Mouse (Mus musculus): ENCODE measurements around the gene Kifc5b. TPM values are rescaled to one million over a fixed set of nuclear protein-coding genes. Genes with fewer than 3 reads are reported as not detected.
"Not testable (repeated sequence)": the region's sequence is repeated elsewhere in the genome, so short reads cannot be mapped to it uniquely, and the experiment has no call there.

The Kifc5b gene
- total RNA-seq, 4 experiments from 2014 or later: 2.5 to 7.4 (median 4.2) TPM

DNA sequence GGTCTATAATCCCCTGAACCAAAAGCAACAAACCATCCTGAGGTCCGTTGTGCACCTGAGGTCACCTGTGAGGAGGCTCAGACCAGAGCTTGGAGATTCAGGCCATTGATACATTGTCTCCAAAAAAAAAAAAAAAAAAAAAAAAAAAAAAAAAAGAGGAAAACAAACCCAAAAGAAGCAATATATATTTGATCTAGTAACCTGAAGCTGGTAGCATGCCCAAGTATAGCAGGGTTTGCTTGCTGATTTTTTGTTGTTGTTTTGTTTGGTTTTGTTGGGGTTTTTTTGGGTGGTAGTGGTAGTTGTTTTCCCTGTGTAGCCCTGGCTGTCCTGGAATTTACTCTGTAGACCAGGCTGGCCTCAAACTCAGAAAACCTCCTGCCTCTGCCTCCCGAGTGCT is 1.5 kb downstream of the Kifc5b start:
- no peak for DNase-seq (ENCODE audit: low spot score in 2 of 2)

DNA sequence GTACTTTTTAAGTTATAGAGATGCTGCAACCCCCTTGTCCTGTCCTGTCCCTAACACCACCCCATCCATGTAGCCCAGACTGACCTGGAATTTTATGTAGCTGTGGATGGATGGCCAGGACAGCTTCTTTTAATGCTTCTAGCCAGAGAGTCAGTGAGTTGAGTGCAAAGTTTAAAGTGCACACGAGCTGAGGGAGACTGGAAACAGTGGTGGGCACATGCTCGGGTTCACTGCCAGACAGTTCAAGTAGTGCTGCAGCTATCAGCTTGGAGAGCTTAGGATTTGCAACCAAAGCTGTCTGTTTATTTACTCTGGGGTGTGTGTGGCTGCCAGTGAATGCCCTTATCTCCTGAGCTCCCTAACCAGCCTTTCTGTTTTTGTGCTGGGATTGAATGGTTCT is 2.6 kb downstream of the Kifc5b start:
- DNase-seq (ENCODE audit: low spot score in 2 of 2): not testable (repeated sequence)

DNA sequence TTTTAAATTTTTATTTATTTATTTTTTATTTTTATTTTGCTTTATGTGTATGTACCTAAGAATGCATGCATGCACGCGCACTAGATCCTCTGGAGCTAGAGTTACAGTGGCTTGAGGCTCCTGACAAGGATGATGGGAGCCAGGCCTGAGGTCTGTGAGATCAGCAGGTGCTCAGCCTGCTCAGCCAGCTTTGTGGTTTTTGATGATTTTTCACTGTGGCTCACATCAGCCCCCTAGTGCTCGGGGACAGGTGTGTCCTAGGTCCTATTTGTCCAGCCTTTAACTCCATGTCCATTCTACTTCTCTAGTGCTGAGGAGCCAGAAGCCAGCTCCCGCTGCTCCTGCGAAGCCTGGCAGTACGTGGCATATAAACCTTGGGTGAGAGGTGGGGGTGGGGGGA is 5.5 kb downstream of the Kifc5b start:
- DNase-seq (ENCODE audit: low spot score in 2 of 2): not testable (repeated sequence)

GRCm38 (mm10) chr17:26925414-26925813 is 8.5 kb downstream of the Kifc5b start:
- not testable (repeated sequence) for DNase-seq (ENCODE audit: low spot score in 2 of 2)

GRCm38 (mm10) chr17:26931795-26932194 is 14.9 kb downstream of the Kifc5b start:
- not testable (repeated sequence) for DNase-seq (ENCODE audit: low spot score in 2 of 2)

DNA sequence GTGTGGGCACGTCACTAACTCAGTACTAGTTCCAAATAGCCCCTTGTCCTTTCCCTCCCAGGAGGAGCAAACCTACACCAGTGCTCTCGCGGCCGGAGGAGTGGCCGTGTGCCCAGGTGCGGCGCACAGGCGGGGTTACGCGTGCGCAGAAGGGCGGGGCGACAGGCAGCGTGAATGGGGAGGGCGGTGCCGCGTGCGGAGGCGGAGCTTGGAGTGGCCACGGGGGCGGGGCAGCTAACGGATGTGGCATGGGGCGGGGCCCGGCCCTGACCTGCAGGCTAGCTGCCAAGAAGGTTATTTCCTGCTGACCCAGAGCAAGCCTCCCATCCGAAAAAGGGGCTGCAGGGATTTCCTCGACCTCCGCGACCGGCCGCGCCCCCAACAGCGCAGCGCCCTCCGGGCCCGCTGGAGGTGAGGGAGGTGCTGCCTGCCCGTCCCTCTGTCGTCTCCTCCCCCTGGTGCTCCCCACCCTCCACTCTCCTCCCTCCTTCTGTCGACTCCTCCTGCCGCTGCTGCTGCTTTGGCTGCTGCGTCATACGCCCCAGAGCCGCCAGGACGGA is 16.0 kb downstream of the Kifc5b start, which contains the start of gene Phf1:
Gene Phf1 (plus strand): TSS at position 214 of the 560 bp plus-strand sequence.
- peak; percentile 90 to 95 for DNase-seq (ENCODE audit: low spot score in 2 of 2)

DNA sequence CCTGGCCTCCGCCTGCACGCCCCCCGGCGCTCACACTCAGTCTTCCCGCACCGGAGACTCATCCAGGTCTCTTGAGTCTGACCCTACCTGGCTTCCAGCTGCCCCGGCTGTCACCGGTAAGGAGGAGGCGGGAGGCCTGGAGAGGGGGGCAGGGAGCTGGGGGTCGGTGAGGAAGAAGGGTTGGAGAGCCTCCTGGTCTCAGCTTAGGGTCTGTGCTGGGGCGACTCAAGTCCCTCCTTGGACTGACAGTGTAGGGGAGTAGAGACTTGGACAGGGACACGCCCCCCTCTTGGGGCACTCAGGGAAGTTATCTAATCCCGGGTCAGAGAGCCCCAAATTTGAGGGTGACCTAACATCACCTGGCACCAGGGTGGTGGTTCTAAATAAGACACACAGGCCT is 16.5 kb downstream of the Kifc5b start:
- no peak for DNase-seq (ENCODE audit: low spot score in 2 of 2)

DNA sequence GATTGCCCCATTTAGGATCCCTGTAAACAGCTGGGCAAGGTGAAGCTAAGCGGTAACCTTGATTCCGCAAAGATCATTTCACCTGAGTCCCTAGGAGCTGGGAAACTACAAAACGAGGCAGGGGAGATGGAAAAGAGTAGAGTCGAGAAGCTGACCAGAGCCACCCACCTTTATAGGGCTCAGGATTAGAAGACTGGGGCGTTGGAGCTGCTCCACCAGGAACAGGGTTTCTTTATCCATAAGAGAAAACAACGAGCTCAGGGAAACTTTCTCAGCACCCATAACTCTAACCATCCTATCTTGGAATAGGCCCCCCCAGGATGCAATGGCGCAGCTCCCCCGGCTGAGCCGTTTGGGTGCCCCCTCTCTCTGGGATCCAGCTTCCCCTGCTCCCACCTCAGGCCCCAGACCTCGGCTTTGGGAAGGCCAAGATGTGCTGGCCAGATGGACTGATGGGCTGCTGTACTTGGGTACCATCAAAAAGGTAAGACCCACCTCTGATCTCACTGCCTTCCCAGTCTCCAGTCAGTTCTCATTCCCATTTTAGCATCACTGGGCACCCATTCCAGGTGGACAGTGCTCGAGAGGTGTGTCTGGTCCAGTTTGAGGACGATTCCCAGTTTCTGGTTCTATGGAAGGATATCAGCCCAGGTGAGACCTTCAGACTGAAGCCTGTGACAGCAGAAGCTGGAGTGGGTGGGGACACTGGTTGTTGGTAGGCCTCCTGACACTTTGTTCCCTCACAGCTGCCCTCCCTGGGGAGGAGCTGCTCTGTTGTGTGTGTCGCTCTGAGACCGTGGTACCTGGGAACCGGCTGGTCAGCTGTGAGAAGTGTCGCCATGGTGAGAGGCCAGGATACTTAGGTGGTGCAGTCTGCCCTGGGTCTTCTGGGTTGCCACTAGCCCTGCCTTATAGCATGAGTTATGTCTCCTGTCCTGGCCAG is 17.3 kb downstream of the Kifc5b start:
- no peak for DNase-seq (ENCODE audit: low spot score in 2 of 2)

DNA sequence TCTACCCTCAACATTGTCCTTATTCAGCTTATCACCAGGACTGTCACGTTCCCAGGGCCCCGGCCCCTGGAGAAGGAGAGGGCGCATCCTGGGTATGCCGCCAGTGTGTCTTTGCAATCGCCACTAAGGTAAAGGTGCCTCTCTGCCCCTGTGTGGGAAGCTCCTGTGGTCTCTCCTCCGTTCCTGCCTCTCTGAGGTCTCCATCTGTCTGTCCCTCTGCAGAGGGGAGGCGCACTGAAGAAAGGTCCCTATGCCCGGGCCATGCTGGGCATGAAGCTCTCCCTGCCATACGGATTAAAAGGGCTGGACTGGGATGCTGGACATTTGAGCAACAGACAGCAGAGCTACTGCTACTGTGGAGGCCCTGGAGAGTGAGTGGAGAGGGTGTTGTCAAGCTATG is 18.1 kb downstream of the Kifc5b start:
- no peak for DNase-seq (ENCODE audit: low spot score in 2 of 2)

GRCm38 (mm10) chr17:26936453-26936852 is 19.6 kb downstream of the Kifc5b start:
- DNase-seq (ENCODE audit: low spot score in 2 of 2): peak in 1 of 2 experiments; percentile 9

DNA sequence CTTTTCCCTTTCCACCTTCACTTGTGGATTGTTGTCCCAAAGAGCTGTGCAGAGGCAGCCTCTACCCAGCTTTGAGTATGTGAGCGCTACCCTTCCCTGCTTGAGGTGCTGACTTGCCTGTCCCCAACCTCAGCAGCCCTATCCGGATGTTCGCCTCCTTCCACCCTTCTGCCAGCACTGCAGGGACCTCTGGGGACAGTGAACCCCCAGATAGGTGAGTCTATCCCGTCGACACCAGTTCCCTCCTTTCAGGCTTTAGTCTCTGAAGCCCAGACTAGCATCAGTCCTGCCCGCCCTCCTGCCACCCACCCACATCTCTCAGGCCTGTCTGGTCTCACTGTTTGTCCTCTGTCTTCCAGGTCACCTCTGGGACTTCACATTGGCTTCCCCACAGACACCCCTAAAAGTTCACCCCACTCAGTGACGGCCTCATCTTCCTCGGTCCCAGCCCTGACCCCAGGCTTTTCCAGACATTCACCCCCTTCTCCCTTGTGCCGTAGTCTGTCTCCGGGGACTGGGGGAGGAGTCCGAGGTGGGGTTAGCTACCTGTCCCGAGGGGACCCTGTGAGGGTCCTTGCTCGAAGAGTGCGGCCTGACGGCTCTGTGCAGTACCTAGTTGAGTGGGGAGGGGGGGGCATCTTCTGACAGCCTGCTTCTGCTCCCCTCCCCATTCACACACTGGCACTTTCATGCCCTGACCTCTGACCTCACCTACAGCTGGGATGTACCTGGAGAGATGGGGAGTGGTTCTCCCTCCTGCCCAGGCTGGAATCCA is 20.2 kb downstream of the Kifc5b start:
- DNase-seq (ENCODE audit: low spot score in 2 of 2): peak in 1 of 2 experiments; percentile 11

DNA sequence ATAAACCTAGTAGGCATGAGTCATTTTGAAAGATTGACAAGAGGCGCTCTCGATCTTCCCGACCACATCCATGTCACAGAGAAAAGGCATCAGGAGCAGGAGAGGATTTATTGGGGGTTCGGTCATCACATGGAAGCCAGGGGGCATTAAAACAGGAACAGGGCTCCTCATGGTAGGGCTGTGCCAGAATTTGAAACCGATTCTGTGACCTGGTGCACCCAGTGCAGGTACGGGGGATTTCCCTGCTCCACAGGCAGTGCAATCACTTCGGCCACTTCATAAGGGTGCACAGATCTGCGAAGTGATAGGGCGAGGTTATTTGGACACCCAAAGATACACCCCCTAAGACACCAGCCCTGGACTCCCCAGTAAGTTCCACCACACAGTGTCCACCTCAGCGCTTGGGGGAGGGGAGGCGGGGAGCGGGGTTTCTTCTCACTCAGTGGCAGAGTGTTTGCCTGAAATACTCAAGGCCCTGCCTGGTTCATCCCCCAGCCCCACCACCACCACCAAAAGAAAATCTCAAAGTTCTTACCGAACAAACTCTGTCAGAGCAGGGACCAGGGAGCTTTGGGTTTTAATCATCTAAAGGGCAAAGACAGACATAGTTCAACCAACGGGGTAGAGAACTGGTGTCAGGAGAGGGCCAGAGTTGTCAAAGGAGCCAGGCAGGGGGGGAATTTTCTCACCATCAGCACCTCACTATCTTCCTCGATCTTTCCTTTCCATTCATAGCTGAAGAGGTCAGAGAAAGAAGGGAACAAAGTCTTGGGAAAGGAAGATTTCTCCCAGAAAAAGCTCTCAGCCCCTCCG is 21.2 kb downstream of the Kifc5b start:
- peak in 1 of 2 experiments; percentile 10 for DNase-seq (ENCODE audit: low spot score in 2 of 2)

GRCm38 (mm10) chr17:26938731-26939130 is 21.8 kb downstream of the Kifc5b start:
- peak in 1 of 2 experiments; percentile 25 for DNase-seq (ENCODE audit: low spot score in 2 of 2)

DNA sequence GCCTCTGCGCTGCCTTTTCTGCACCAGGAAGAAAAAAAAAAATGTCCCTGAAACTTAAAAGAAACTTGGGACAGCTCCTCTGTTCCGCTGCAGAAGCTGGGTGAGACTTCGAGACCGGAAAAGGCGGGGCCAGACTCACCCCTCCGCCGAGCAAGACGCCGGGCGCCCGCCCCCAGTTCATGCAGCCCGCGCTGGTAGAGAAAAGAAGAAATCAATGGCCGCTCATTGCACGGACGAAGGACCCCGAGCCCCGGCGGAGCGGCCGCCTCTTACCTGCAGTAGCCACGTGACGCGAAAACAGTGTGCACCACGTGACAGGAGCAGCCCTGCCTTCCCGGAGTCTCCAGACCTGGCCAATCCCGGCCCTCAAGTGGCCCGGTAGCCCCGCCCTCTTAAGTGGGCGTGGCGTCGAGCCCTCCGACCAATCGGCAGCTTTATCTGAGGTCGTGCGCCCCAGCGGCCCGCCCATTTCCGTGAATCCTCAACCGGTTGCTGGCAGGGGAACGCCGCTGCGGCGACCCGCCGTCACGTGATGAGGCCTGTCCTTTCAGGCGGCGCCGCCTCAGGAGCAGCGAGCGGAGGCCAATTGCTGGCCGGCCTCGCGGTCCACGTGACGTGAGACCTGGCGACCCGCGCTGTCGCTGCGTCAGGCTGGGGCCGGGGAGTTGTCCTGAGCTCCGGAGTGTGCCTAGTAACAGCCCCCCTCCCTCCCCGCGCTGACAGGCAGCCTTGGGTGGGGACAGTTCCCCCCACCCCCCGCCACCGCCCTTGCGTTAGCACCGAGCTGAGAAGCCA is 22.5 kb downstream of the Kifc5b start, which contains the start of gene Cuta:
Gene Cuta (minus strand): TSS at position 392 of the 795 bp plus-strand sequence.
- peak; percentile 100 for DNase-seq (ENCODE audit: low spot score in 2 of 2)

DNA sequence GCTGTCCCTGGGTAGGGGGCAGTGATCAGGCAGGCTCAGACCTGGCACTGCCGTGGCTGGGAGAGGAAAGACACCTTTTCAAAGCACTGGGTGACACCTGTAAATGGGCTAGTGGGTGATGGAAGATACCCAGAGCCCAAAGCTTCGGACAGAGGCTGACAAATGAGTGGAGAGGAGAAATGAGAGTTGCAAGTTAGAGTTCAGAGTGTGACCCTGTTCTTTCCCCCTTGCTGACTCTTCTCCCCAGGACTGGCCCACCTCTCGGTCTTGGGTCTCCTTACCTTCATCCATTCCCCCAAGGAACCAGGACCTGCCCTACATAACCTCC is 23.0 kb downstream of the Kifc5b start:
- no peak for DNase-seq (ENCODE audit: low spot score in 2 of 2)

DNA sequence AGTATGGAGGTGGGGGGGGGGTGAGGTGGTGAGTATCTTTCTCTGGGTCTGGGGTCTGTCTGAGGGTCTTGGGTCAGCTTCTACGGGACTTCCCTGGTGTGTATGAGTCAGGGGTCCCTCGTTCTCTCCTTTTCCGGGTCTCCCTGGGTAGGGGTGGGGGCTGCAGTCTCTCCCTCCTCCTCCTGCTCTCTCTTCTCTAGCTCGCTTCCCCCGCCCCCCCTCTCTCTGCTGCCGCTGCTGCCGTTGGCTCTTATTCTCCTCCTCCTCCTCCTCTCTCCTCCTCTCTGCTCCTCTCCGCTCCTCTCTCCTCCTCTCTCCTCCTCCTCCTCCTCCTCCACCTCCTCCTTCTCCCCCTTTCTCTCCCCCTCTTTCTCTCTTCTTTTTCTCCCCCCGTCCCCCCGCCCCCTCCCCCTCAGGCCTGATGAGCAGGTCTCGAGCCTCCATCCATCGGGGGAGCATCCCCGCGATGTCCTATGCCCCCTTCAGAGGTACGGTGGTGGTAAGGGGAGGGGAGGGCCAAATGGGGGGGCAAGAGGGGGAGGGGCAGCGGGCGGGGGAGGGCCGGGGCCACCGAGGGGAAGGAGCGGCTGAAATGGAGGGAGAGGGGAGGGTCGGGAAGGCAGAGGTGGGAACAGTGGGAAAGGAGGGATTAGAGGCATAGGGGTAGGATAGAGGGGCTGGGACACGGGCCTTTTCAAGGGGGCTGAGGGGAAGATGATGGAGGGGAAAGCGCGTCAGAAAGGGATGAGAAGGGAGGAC is 24.3 kb downstream of the Kifc5b start, which contains the start of gene Syngap1:
Gene Syngap1 (plus strand): TSS at position 223 of the 759 bp plus-strand sequence.
- peak in 1 of 2 experiments; percentile 42 for DNase-seq (ENCODE audit: low spot score in 2 of 2)

- DNase-seq (ENCODE audit: low spot score in 2 of 2): no peak
Observed at GRCm38 (mm10) chr17:26941841-26942570, 25.1 kb downstream of the Kifc5b start.

DNA sequence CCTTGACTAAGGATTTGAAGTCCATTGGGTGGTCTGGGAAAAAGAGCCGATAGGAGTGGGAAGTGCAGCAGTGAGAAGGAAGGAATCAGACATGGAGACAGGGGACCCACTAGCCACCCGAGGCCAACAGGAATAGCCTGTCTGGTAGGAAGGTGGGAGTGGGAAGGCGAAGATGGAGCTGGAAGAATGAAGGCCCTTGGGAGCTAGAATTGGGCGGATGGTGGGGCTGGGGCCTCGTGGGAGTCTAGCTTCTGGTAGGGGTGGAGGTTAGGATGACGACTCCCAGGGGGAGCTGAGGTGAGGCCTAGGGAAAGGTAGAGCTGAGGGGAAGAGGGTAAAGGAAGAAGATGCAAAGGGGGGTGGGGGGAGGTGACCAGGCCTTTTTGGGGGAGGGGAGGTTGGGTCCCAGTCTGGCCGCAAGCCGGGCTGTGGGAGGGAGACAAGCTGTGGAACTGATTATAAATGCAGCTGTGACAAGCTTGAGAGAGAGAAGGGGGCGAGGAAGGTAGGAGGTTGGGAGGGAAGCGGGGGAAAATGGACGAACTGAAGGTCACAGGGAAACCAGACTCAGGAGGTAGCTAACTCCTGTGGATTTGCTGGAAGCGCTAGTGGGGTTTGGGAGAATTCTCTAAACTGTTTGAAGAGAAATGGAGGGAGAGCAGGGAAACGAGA is 29.1 kb downstream of the Kifc5b start:
- peak in 1 of 2 experiments; percentile 23 for DNase-seq (ENCODE audit: low spot score in 2 of 2)

Data from layer of hippocampus, adult 8-10 months (tissue).